Mouse (Mus musculus) limb, embryonic 10.5 days (tissue): ENCODE measurements around the gene Tfam. TPM values are rescaled to one million over a fixed set of nuclear protein-coding genes. Genes with fewer than 3 reads are reported as not detected.

Source experiments
- DNase-seq: peaks from one replicate; pipeline ENCODE4 v3.0.0-alpha.2; 2017; ENCODE audit warnings: low spot score
- H3K27ac ChIP-seq: fragments of 300-500 bp; sonication (generic); 2 replicates; pipeline ENCODE4 v1.5.1; 2016; ENCODE audit warnings: mild to moderate bottlenecking
- H3K27me3 ChIP-seq: fragments of 300-500 bp; sonication (generic); 2 replicates; pipeline ENCODE4 v1.6.1; 2016; ENCODE audit warnings: low read depth, mild to moderate bottlenecking; ENCODE audit not compliant: poor library complexity, severe bottlenecking
- H3K36me3 ChIP-seq: fragments of 300-500 bp; sonication (generic); 2 replicates; pipeline ENCODE4 v1.6.1; 2016; ENCODE audit warnings: mild to moderate bottlenecking, moderate library complexity
- H3K4me1 ChIP-seq: fragments of 300-500 bp; sonication (generic); 2 replicates; pipeline ENCODE4 v1.6.1; 2016
- H3K4me3 ChIP-seq: fragments of 300-500 bp; sonication (generic); 2 replicates; pipeline ENCODE4 v1.5.1; 2016; ENCODE audit warnings: mild to moderate bottlenecking, moderate library complexity
- H3K9me3 ChIP-seq: fragments of 300-500 bp; sonication (generic); replicated peaks from 2 replicates; pipeline ENCODE4 v1.6.1; 2016; ENCODE audit warnings: mild to moderate bottlenecking
- WGBS: fragments of 180-500 bp; shearing (Covaris S2); methylation state at CpG from one replicate; pipeline ENCODE4 v1.1.7; 2016; 5-methylcytosine and 5-hydroxymethylcytosine counted together
- polyA plus RNA-seq: library from polyadenylated mRNA; unstranded; fragments of >200 nt; fragmentation: Nextera tagmentation; extraction: Ambion mirVana; gene quantifications from 2 replicates; pipeline ENCODE4 v1.2.1, GENCODE M21; 2016

The Tfam gene
- polyA plus RNA-seq, 1 experiment from 2014 or later = 91.3 TPM

DNA sequence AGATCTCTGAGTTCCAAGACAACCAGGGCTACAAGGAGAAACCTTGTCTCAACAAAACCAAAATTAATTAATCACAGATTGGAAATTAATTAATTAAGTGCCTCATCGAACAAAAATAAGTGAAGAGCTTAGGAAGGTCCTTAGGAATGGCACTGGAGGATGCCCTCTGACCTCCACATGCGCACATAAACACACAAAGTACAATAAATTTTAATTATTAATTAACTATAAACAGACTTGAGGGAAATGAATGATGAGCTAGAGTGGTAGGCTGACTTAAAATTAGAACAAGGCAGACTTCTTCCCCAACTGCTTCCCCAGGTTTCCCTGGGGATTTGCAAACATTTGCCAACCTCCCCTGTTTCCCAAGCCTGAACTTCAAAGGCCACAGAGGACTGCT is 57.0 kb downstream of the Tfam start:
- no peak for DNase-seq
- no peak overlapping the region for H3K4me3 ChIP-seq
- WGBS = 74% methylated on average over 2 of the region's 2 CpGs
- H3K27me3 ChIP-seq = no peaks in the 10 kb centered on the region
- H3K36me3 ChIP-seq = no peaks in the 10 kb centered on the region
- H3K27ac ChIP-seq = no peak overlapping the region
- no peaks in the 10 kb centered on the region for H3K9me3 ChIP-seq
- H3K4me1 ChIP-seq = peaks cover 3% of the 10 kb centered on the region; the same call in 1 of the 2 replicates

DNA sequence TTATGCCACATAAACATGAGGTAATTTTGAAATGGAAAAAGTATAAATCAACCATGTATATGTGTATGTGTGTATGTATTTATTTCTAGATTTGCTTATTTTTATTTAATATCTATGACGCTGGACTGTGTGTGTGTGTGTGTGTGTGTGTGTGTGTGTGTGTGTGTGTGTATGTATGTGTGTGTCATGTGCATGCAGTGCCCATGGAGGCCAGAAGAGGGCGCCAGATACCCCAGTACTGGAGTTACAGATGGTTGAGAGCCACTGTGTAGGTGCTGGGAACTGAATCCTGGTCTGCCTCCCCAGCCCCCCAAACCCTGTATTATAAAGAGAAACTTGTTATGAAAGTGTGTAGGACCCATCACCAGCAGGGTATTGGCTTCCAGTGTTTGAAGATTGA is 58.0 kb downstream of the Tfam start:
- no peak overlapping the region for H3K4me3 ChIP-seq
- no peaks in the 10 kb centered on the region for H3K9me3 ChIP-seq
- no peaks in the 10 kb centered on the region for H3K36me3 ChIP-seq
- H3K4me1 ChIP-seq = peaks cover 3% of the 10 kb centered on the region; the same call in 1 of the 2 replicates
- no peaks in the 10 kb centered on the region for H3K27me3 ChIP-seq
- WGBS = 73% methylated on average over 2 of the region's 2 CpGs
- H3K27ac ChIP-seq = no peak overlapping the region
- DNase-seq = no peak

DNA sequence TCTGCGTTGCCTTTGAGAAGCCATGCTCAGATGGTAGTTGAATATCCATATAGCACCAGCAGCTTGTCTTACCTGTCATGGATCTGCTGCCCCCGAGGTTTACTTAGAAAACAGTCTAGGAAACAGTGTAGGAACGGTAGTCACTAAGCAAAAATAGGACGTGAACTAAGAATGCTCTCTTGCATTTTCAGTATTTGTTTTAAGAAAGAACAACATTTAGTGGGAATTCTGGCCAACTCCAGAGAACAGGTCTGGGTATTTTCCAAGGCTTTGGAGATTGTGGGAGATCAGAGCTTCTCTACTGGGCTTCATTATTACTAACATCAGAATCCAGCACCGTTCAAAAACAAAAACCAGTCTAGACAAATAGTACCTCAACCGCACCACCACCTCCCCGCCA is 60.9 kb downstream of the Tfam start:
- Histone ChIP-seq H3K27ac (no peak overlapping the region), H3K9me3 (no peaks in the 10 kb centered on the region), H3K27me3 (no peaks in the 10 kb centered on the region), H3K4me1 (no peaks in the 10 kb centered on the region), H3K36me3 (no peaks in the 10 kb centered on the region), H3K4me3 (no peak overlapping the region)
- DNase-seq = no peak
- WGBS = 90% methylated on average over 7 of the region's 7 CpGs

DNA sequence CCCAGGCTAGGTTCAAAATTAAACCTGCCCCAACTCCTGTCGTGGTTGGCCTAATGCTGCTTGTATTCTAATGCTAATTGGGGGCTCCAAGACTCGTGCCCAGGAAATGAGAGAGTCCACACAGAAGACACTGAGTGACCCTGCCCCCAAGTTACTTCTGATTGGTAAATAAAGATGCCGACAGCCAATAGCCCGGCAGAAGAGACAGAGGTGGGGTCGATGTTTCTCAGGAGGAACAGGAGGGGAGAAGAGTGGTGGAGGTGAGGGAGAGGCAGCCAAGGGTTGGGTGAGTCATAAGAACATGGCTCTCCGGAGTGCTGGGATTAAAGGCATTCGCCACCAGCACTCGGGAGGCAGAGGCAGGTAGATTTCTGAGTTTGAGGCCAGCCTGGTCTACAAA is 61.7 kb downstream of the Tfam start:
- H3K27ac ChIP-seq = no peak overlapping the region
- no peak for DNase-seq
- H3K9me3 ChIP-seq = no peaks in the 10 kb centered on the region
- H3K4me3 ChIP-seq = no peak overlapping the region
- no peaks in the 10 kb centered on the region for H3K27me3 ChIP-seq
- no peaks in the 10 kb centered on the region for H3K4me1 ChIP-seq
- H3K36me3 ChIP-seq = no peaks in the 10 kb centered on the region
- WGBS = 78% methylated on average over 8 of the region's 8 CpGs

Other genes with a start within 250 kb of the Tfam start
- 3.0 and 4.5 TPM in 2 replicates for gene Bicc1, start 78.6 kb downstream of the Tfam start, polyA plus RNA-seq
- gene Ube2d1, start 47.0 kb upstream of the Tfam start, polyA plus RNA-seq = 86.7 and 94.2 TPM in 2 replicates
- gene Cisd1, start 106.7 kb upstream of the Tfam start, polyA plus RNA-seq = 112 and 125 TPM in 2 replicates
- gene Ipmk, start 109.5 kb upstream of the Tfam start, polyA plus RNA-seq = 18.3 and 19.6 TPM in 2 replicates